Mouse (Mus musculus) CH12.LX (cell line): ENCODE measurements around the gene Shmt2. TPM values are rescaled to one million over a fixed set of nuclear protein-coding genes. Genes with fewer than 3 reads are reported as not detected.

Experiments
- DNase-seq: peaks from one replicate; pipeline ENCODE4 v3.0.0-alpha.2; 2013; ENCODE audit errors: extremely low read depth
- H3K27ac ChIP-seq: 2 replicates; pipeline ENCODE4 v1.5.1; 2012; ENCODE audit warnings: low read depth, mild to moderate bottlenecking, control low read depth, moderate library complexity; ENCODE audit not compliant: insufficient read depth
- H3K27me3 ChIP-seq: replicated peaks from 2 replicates; pipeline ENCODE3; 2012; ENCODE audit warnings: inconsistent platforms
- H3K36me3 ChIP-seq, 2 experiments: replicated peaks in 1 of 2; 2 replicates each; pipeline versions ENCODE3 to v1.6.1; 2012; ENCODE audit warnings: inconsistent platforms in 1 of 2, low read length in 1 of 2, mild to moderate bottlenecking in 1 of 2, mixed read lengths in 1 of 2, moderate library complexity in 1 of 2; ENCODE audit not compliant: control insufficient read depth in 1 of 2, insufficient read depth in 1 of 2
- H3K4me1 ChIP-seq, 2 experiments: 2 replicates each; pipeline ENCODE4 v1.6.1; 2012; ENCODE audit warnings: inconsistent platforms in 1 of 2, moderate library complexity in 1 of 2; ENCODE audit not compliant: insufficient read depth in 2 of 2, control insufficient read depth in 1 of 2
- H3K4me2 ChIP-seq: 2 replicates; pipeline ENCODE4 v1.6.1; 2012; ENCODE audit warnings: low read depth, mild to moderate bottlenecking, control low read depth; ENCODE audit not compliant: poor library complexity, insufficient read depth, severe bottlenecking
- H3K4me3 ChIP-seq, 3 experiments: fragments of 150-350 bp in 1 of 3; sonication (generic) in 1 of 3; replicated peaks in 1 of 3; 2 replicates each; pipeline versions ENCODE3 to v1.5.1; 2011 to 2012; ENCODE audit warnings: low read depth in 2 of 3, low read length in 2 of 3, mild to moderate bottlenecking in 2 of 3, moderate library complexity in 2 of 3, control low read depth in 1 of 3, improper control_type of control experiment in 1 of 3, inconsistent platforms in 1 of 3, mixed read lengths in 1 of 3; ENCODE audit not compliant: poor library complexity in 1 of 3
- H3K79me2 ChIP-seq: replicated peaks from 2 replicates; pipeline ENCODE4 v1.6.1; 2012; ENCODE audit warnings: mild to moderate bottlenecking, moderate library complexity; ENCODE audit not compliant: control insufficient read depth, poor library complexity, insufficient read depth, severe bottlenecking; ENCODE audit errors: extremely low read depth
- H3K9ac ChIP-seq: 2 replicates; pipeline ENCODE4 v1.6.1; 2012; ENCODE audit warnings: low read depth, mild to moderate bottlenecking, control low read depth, moderate library complexity; ENCODE audit not compliant: insufficient read depth
- H3K9me3 ChIP-seq: replicated peaks from 2 replicates; pipeline ENCODE3; 2012; ENCODE audit warnings: low read length, inconsistent platforms, mixed read lengths
- CHD1 ChIP-seq: IDR thresholded peaks from 2 replicates; pipeline ENCODE4 v1.6.1; 2012; ENCODE audit warnings: low read depth, low read length, improper control_type of control experiment, inconsistent platforms
- CTCF ChIP-seq, 2 experiments: IDR thresholded peaks in 1 of 2; conservative IDR thresholded peaks in 1 of 2; 2 replicates each; pipeline ENCODE4 v1.5.1; 2011 to 2012; ENCODE audit warnings: low read depth in 2 of 2, low read length in 2 of 2, improper control_type of control experiment in 1 of 2, inconsistent platforms in 1 of 2, mild to moderate bottlenecking in 1 of 2, moderate library complexity in 1 of 2
- E2F4 ChIP-seq: IDR thresholded peaks from 2 replicates; pipeline ENCODE4 v1.6.1; 2011; ENCODE audit warnings: low read depth, low read length, improper control_type of control experiment; ENCODE audit not compliant: insufficient replicate concordance
- ELF1 ChIP-seq: IDR thresholded peaks from 2 replicates; pipeline ENCODE4 v1.6.1; 2014; ENCODE audit warnings: low read depth, mild to moderate bottlenecking, inconsistent platforms, low read length, improper control_type of control experiment
- EP300 ChIP-seq: IDR thresholded peaks from 2 replicates; pipeline ENCODE4 v1.6.1; 2011; ENCODE audit warnings: low read length, improper control_type of control experiment
- HCFC1 ChIP-seq: IDR thresholded peaks from 2 replicates; pipeline ENCODE4 v1.6.1; 2012; ENCODE audit warnings: low read depth, mild to moderate bottlenecking, inconsistent platforms, low read length, improper control_type of control experiment
- JUN ChIP-seq: IDR thresholded peaks from 2 replicates; pipeline ENCODE4 v1.6.1; 2011; ENCODE audit warnings: low read depth, mild to moderate bottlenecking, low read length, improper control_type of control experiment, moderate library complexity; ENCODE audit not compliant: insufficient read depth
- JUND ChIP-seq: conservative IDR thresholded peaks from 2 replicates; pipeline ENCODE4 v1.6.1; 2011; ENCODE audit warnings: low read depth, low read length, improper control_type of control experiment
- MAFK ChIP-seq: IDR thresholded peaks from 2 replicates; pipeline ENCODE4 v1.6.1; 2011; ENCODE audit warnings: low read length, improper control_type of control experiment; ENCODE audit not compliant: insufficient replicate concordance
- MAX ChIP-seq: IDR thresholded peaks from 2 replicates; pipeline ENCODE4 v1.6.1; 2011; ENCODE audit warnings: low read length, improper control_type of control experiment
- MAZ ChIP-seq: IDR thresholded peaks from 2 replicates; pipeline ENCODE4 v1.6.1; 2012; ENCODE audit warnings: low read depth, mild to moderate bottlenecking, inconsistent platforms, low read length, improper control_type of control experiment, moderate library complexity
- MEF2A ChIP-seq: IDR thresholded peaks from 2 replicates; pipeline ENCODE4 v1.6.1; 2014; ENCODE audit warnings: low read depth, mild to moderate bottlenecking, inconsistent platforms, low read length, improper control_type of control experiment, borderline replicate concordance
- MXI1 ChIP-seq: IDR thresholded peaks from 2 replicates; pipeline ENCODE4 v1.6.1; 2011; ENCODE audit warnings: mild to moderate bottlenecking, low read depth, low read length, improper control_type of control experiment
- MYC ChIP-seq: IDR thresholded peaks from 2 replicates; pipeline ENCODE4 v1.6.1; 2011; ENCODE audit warnings: low read depth, mild to moderate bottlenecking, improper control_type of control experiment, low read length
- NELFE ChIP-seq: IDR thresholded peaks from 2 replicates; pipeline ENCODE4 v1.6.1; 2011; ENCODE audit warnings: low read depth, low read length, improper control_type of control experiment
- NRF1 ChIP-seq: IDR thresholded peaks from 2 replicates; pipeline ENCODE4 v1.6.1; 2014; ENCODE audit warnings: low read depth, mild to moderate bottlenecking, inconsistent platforms, low read length, improper control_type of control experiment, moderate library complexity
- PAX5 ChIP-seq: IDR thresholded peaks from 2 replicates; pipeline ENCODE4 v1.6.1; 2012; ENCODE audit warnings: low read length, inconsistent platforms, mixed read lengths
- POLR2A ChIP-seq: IDR thresholded peaks from 2 replicates; pipeline ENCODE4 v1.6.1; 2011; ENCODE audit warnings: low read depth, mild to moderate bottlenecking, improper control_type of control experiment, low read length
- POLR2AphosphoS2 ChIP-seq: IDR thresholded peaks from 2 replicates; pipeline ENCODE4 v1.6.1; 2011; ENCODE audit warnings: low read depth, low read length, improper control_type of control experiment
- RCOR1 ChIP-seq: conservative IDR thresholded peaks from 2 replicates; pipeline ENCODE4 v1.6.1; 2012; ENCODE audit warnings: low read depth, mild to moderate bottlenecking, inconsistent platforms, low read length, improper control_type of control experiment
- SIN3A ChIP-seq: IDR thresholded peaks from 2 replicates; pipeline ENCODE4 v1.6.1; 2012; ENCODE audit warnings: low read length, improper control_type of control experiment, inconsistent platforms
- UBTF ChIP-seq: IDR thresholded peaks from 2 replicates; pipeline ENCODE4 v1.6.1; 2012; ENCODE audit warnings: low read depth, mild to moderate bottlenecking, inconsistent platforms, low read length, improper control_type of control experiment, moderate library complexity
- USF2 ChIP-seq: conservative IDR thresholded peaks from 2 replicates; pipeline ENCODE4 v1.6.1; 2011; ENCODE audit warnings: low read depth, low read length, improper control_type of control experiment
- ZMIZ1 ChIP-seq: IDR thresholded peaks from 2 replicates; pipeline ENCODE4 v1.6.1; 2012; ENCODE audit warnings: low read depth, mild to moderate bottlenecking, inconsistent platforms, low read length, improper control_type of control experiment
- ZNF384 ChIP-seq: IDR thresholded peaks from 2 replicates; pipeline ENCODE4 v1.6.1; 2012; ENCODE audit warnings: low read depth, low read length, improper control_type of control experiment, inconsistent platforms
- dilution Hi-C: fragments of 300-500 bp; cut with MboI; formaldehyde crosslinking; loops from 2 replicates; pipeline ENCODE4 v1.14.3; 2020; ENCODE audit warnings: low sequenced_read_pairs; ENCODE audit not compliant: extremely low pct_unique_long_range_greater_than_20kb, extremely low pct_ligation_motif_present
- in situ Hi-C: fragments of 300-500 bp; cut with MboI; formaldehyde crosslinking; loops from 3 replicates; pipeline ENCODE4 v1.14.3; 2019; ENCODE audit warnings: low sequenced_read_pairs, low pct_ligation_motif_present, low pct_unique_long_range_greater_than_20kb, mixed read lengths
- polyA plus RNA-seq: library from polyadenylated mRNA; unstranded; fragments of >175 nt; gene quantifications from 2 replicates; pipeline ENCODE4 v1.2.1, GENCODE M21; 2012; ENCODE audit warnings: low read depth; ENCODE audit not compliant: insufficient read length
- total RNA-seq, 2 experiments: library from RNA; depleted of rRNA; stranded (reverse); fragments of 300-350 nt in 1 of 2; fragments of >200 nt in 1 of 2; gene quantifications; 2 replicates each; pipeline ENCODE4 v1.2.3; 2012 to 2014

Shmt2 gene
- total and polyA plus RNA-seq, 3 experiments: 267 to 353 (median 317) TPM

GRCm38 (mm10) chr10:127542084-127542483 is 19.8 kb upstream of the Shmt2 start:
- no peak overlapping the region for H3K4me2 ChIP-seq
- no peak overlapping the region for H3K4me3 ChIP-seq
- H3K36me3 ChIP-seq: peaks cover 66 to 71% of the 10 kb centered on the region in 2 experiments
- peaks cover 4 to 5% of the 10 kb centered on the region in 2 experiments; a peak in 3 of 4 replicates for H3K4me1 ChIP-seq
- dilution Hi-C loops (no loop called here), in situ Hi-C loops (loop anchor here (5.0 kb wide), 1 partner anchor 35 kb away; no protein-coding TSS in a partner anchor)
- H3K9ac ChIP-seq: no peak overlapping the region
- no peaks in the 10 kb centered on the region for H3K79me2 ChIP-seq
- H3K27me3 ChIP-seq: peaks cover under 1% of the 10 kb centered on the region
- DNase-seq: no peak
- H3K9me3 ChIP-seq: no peaks in the 10 kb centered on the region
- TF ChIP-seq MAX (no peak), USF2 (no peak), MAZ (no peak), E2F4 (no peak), RCOR1 (no peak), POLR2A (no peak), PAX5 (no peak), EP300 (no peak), POLR2AphosphoS2 (no peak), NRF1 (no peak), HCFC1 (no peak), JUND (no peak), ZNF384 (no peak), MAFK (no peak), CTCF (conservative IDR thresholded peaks at IDR 0.05 in 1 of 2, IDR thresholded peaks at IDR 0.05 in 1 of 2; ENCODE audit: low read depth in 2 of 2, low read length in 2 of 2) (no peak), JUN (no peak), ZMIZ1 (no peak), MXI1 (no peak)
- no peak overlapping the region for H3K27ac ChIP-seq

DNA sequence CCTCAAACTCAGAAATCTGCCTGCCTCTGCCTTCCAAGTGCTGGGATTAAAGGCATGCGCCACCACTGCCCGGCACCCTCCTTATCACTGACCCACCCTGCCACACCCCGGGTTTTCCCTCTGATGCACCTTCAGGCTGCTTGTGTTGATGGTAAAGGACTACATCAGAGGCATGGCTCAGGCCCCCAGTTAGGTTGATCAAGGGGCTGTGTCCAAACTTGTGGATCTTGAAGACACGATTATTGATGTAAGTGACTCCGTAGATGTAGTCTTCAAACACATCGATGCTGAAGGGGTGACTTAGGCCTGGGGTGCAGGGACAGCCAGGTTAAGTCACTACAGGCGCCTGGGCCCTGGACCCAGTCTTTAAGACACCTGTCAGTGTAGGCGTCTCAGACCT is 19.3 kb upstream of the Shmt2 start:
- Histone ChIP-seq H3K4me3 (no peak overlapping the region), H3K9me3 (no peaks in the 10 kb centered on the region), H3K4me2 (no peak overlapping the region), H3K79me2 (no peaks in the 10 kb centered on the region), H3K27me3 (peaks cover 1% of the 10 kb centered on the region), H3K36me3 (peaks cover 60 to 65% of the 10 kb centered on the region in 2 experiments), H3K4me1 (peaks cover 4 to 9% of the 10 kb centered on the region in 2 experiments; a peak in 3 of 4 replicates), H3K9ac (no peak overlapping the region), H3K27ac (no peak overlapping the region)
- dilution Hi-C loops: no loop called here
- TF ChIP-seq MYC (no peak), CHD1 (no peak), USF2 (no peak), NELFE (no peak), PAX5 (no peak), ELF1 (no peak), ZNF384 (no peak), CTCF (conservative IDR thresholded peaks at IDR 0.05 in 1 of 2, IDR thresholded peaks at IDR 0.05 in 1 of 2; ENCODE audit: low read depth in 2 of 2, low read length in 2 of 2) (no peak), POLR2AphosphoS2 (no peak), MEF2A (no peak), MAX (no peak), UBTF (no peak), E2F4 (no peak), SIN3A (no peak), JUN (no peak), MAFK (no peak)
- DNase-seq: no peak
- in situ Hi-C loops: loop anchor here (5.0 kb wide), 1 partner anchor 34 kb away; no protein-coding TSS in a partner anchor
